Mouse (Mus musculus) neutrophil, adult 5-6 weeks (primary cell): ENCODE results near the gene Prkch. TPM values are rescaled to one million over a fixed set of nuclear protein-coding genes. Genes with fewer than 3 reads are reported as not detected.

ENCODE experiments used
- ATAC-seq: fragments of 151-379, 151-347 bp; 2 replicates; pipeline ENCODE4 v1.8.0; 2017; ENCODE audit warnings: mild to moderate bottlenecking, moderate TSS enrichment; ENCODE audit not compliant: insufficient number of reproducible peaks, poor library complexity, low FRiP score, severe bottlenecking; ENCODE audit errors: extremely low read depth
- total RNA-seq: library from RNA; stranded (forward); fragments of 200-1000 nt; gene quantifications from 2 replicates; pipeline ENCODE4 v1.2.3, GENCODE M21; 2017

Prkch gene
- total RNA-seq, 1 experiment from 2014 or later: 24.1 TPM

DNA sequence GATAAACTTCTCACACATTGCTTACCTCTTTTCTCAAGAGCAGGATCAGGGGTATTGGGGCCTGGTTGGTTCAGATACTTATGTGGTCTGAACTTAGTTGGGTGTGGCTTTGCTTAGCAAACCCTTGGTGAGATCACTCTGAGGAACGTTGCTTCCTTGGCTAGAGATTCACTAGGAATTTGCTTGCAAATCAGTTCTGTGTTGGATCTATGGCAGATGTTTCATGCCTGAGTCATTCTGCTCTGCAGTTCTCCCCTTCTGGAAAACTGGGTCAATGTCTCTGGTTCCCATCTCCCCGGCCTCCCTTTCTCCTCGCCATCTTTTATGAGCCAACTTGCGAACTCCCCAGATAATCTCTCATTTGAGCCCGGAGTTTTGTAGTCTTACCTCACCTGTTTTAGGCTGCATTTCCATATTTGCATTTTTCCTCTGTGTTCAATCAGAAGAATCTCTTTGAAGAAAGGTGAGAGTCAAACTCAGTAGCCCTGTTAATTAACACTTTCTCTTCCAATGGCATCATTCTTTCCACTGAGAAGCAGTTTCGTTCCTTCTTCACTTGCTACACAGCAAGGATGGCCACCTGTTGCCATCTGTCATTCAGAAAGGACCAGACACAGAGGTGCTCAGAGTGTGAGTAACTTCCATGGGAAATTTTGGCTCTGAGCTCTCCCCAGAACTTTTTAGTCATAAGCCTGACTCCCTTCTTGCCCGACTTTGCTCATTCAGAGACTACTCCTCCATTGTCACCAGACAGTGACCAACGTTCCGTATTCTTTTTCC lies 141.4 kb downstream of the Prkch start:
- ATAC-seq: no peak

DNA sequence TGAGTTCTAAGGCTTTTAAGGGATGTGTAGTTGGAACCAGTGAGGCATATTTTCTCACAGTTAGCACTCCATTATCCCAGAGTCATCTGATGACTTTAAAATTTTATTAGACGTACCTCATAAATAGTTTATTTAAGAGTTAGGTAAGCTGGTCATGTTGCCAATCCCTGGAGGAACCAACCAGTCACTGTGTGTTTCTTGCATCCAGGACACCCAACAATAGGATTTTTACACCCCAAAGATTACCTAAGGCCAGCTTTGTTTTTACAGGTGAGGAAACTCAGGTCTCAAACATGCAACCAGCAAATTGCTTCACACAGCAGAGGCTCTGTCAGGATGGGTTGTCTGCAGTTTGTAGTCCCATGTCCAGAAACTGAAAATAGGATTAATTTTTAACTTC lies 142.4 kb downstream of the Prkch start:
- ATAC-seq: no peak

DNA sequence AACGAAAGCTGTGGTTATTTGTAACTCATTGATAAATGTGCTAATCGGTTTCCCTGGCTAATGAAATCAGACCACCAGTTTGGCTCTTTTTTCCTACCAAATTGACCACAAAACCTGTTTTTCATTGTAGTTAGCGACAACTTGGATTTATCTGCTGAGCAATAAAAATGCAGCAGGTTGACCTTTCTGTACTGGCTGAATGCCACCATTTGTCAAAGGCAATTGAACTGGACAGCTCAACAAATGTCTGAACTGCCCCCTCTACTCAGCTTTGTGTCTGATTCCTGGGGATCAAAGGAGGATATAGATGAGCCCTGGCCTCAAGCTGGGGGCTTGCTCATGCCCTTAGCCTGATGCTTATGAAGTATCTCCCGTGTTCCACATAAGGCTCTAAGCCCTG lies 146.0 kb downstream of the Prkch start:
- ATAC-seq: no peak

DNA sequence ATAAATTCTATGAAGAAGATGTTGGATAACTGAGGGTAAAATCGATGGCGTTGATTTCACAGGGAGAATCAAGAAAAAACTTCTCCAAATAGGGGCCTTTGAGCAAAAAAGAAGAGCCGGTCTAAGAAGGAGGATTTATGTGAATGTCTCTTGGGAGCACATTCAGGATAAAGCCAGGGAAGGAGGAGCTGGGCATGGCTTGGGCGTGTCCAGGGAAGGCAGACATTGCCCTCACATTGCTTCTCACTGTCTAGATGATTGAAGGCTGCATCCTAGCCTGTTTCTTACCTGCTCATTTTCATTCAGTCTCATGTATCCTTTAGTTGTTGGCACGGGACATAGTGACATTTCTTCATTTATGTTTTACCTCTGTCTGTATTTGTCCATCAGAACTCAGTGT lies 146.5 kb downstream of the Prkch start:
- ATAC-seq: no peak

DNA sequence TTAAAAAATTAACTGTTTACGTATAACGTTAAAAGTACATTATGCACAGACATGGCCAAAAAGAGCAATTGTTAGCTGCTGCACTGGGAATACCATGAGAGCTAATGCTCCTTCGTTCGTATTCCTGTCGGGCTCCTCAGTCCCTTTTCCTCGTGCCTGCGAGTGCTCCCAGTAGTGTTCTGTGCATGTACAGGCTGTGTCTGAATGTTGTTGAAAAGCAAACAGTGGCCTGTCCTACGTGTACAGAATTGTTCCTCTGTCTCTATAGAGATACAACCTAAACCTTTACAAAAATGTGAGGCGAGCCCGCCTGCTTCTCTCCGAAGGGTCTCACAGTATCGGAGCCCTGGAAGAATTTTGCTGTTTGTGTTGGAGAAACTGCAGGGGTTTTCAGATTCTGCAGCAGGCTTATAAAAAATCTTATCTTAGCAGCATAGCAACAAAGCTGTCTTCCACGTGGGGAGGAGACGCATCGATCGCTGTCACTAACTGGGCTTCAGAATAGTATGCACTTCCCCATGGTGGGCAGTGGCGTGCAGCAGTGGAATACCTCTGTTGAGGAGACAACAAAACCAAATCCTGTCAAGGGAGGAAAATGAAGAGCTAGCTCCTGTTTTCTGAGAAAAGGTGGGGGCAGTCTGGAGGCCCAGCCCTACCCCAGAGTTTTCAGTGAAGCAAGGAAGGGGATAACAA lies 147.4 kb downstream of the Prkch start:
- ATAC-seq: no peak

DNA sequence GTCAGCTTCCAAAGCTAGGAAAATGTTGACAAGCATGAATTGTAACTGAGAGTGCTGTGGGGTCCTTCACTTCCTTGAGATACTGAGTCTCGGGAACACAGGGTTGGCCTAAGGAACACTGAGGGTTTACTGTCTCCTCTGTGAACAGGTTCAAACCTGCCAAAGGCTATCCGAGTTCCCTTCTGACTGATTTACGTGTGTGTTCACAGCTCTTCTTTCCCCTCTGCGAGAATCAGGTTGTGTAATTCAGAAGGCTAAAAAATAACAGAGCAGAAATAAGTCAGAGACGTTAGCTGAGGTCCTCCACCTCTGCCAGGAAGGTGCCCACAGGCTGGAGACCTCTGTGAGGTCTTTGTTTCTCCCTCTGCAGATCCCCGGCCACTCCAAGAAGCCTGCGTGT lies 148.3 kb downstream of the Prkch start:
- ATAC-seq: no peak

DNA sequence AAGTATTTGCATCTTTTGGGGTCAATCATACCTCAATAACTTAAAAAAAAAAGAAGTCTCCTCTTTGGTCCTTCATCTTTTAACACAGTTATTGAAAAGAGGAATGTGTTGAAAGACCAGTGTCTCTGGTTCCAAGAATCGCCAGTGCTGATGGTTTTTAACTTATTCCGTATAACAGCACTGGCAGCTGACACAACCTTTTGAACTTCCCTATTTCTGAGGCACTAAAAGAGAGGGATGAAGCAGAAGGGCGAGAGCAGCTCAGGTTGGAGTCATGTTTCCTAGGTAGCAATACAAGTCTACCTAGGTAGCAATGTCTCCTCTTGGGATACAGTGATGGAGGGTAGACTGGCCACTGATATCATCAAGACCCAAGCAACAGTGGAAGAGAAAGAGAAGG lies 152.3 kb downstream of the Prkch start:
- ATAC-seq: peak; percentile 43; the same call in 1 of the 2 replicates

DNA sequence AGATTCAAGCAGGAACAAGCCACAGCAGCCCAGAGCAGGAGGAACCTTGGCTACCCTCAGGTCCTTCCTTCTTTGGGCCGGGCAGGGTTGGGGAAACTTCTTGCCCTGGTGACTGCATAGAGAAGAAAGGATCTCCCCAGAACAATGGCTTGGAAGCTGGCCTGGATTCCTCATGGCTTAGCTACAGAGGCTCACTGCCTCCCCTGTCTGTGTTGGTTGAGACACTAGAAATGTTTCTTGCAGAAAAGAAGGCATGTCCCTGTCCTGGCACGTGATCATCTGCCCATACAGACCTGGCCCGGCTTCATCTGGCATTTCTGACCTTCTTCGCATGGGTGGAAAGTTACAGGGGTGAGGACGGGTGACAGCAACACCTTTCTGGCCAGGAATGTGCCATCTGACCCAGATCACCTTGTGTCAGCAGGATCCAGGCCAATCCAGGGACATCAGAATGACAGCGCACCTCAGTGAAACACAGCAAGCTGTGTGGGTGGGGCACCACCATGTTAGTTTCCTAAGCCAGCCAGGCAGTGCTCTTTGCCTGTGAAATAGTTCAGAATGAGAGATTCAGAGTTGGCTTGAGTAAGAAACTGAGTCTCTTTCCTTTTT lies 155.1 kb downstream of the Prkch start:
- no peak for ATAC-seq

DNA sequence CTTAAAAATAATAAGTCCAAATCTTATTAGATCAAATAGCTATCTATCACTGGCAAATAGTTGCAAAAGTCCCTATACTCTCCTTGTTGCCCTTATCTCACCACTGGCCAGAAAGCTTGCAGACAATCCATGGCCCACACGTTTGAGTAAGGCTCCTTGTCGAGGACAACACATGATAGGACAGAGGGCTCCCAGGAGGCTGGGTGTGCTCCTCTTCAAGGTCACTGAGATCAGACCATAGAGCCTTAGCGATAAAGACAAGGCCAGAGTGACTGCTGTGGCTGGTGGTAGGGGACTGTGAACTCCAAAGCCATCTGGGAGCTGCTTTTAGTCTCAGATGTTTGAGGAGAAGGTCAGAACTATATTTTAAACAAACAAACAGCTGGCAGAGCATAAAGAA lies 158.0 kb downstream of the Prkch start:
- ATAC-seq: no peak

DNA sequence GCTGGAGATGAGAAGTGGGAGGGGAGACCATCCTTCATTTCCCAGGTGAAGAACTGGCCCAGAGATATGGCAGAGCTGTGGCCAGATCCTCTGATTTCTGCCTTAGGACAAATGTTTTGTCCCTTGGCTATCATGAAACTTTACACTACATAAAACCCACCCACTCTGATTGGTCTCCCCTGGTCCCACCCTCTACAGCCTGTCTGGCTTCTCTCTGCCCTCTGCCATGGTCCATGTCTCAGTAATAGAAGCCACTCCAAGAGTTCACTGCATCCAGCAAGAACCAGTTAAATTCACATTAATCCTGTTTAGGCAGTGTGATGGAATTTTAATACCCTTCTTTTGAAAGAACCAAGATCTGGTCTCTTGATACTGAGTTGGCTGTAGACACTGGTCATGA lies 158.5 kb downstream of the Prkch start:
- ATAC-seq: no peak

DNA sequence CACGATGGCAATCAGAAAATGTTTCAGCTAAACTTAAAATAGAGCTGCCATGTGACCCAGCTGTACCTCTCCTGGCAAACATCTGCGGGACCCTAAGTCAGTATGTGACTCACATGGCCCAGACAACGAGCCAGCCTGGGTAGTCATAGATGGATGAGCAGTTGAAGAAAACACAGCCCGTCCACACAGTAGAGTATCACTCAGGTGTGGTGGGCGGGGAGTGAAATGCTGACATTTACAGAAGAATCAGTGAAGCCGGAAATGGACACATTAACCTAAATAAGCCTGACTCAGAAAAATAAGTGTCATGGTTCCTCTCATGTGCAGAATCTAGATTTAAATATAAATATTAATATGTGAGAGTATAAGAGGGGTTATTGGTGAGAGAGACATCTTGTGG lies 161.5 kb downstream of the Prkch start:
- no peak for ATAC-seq

DNA sequence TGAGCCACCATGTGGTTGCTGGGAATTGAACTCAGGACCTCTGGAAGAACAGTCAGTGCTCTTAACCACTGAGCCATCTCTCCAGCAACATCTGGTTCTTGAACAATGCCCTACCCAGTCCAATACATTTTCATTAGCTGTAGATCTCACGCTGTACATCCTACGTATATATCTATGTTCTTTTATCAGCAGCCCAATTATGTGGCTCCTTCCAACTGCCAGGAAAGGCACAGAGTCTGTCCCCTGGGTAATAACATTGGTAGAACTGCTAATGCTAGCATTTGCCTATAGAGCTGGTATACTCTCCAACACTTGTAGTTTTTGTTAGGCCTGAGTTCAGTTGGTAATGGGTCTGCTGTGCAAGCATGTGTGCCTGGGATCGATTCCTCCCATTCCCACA lies 163.8 kb downstream of the Prkch start:
- ATAC-seq: no peak

DNA sequence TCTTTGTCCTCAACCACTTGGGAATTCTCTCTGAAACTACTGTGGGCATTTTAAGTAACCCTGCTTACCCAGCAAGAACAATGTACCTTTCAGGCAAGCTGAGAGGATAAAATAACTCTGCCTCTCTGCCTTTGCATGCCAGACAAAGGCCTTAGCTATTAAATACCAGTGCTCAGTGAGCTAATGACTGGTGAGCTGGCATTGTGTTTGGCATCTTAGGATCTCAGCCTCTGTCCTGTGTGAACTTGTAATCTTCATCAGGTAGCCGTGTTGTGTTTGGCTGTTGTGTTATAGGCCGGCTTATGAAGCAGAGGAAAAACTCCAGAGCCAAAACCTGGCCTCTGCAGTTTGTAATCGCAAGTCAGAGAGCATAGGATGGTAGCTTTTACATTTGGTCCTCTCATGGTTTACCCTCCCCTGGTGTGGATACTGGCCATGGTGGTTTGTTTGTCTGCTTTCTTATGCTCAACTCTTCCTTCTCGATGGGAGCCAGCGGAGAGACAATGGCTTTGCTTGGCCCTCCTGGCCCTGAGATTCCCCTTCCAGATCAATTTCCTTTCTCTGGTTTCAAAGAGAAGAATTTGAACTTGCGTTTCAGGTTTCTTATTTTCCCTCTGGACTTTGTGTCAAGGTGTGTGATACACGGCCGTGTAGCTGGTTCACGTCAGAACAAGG lies 170.0 kb downstream of the Prkch start:
- ATAC-seq: no peak

DNA sequence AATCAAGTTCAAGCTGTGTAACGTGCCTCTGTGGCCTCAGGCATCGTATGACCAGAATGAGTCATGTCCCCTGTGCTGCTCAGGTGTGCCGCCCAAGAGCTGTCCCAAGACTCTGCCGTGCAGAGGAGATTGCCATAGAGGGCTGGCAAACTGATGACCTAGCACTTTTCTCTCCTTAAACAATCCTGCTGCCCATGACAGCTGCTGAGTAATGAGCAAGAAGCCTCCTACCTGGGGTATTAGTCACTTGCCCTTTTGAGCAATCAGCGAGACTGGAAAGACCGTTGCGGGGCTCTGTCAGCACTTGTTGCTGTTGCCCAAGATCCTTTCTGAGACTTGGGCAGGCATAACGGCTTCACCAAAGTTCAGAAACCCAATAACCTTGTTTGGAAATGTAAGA lies 171.1 kb downstream of the Prkch start:
- peak; percentile 91 for ATAC-seq

DNA sequence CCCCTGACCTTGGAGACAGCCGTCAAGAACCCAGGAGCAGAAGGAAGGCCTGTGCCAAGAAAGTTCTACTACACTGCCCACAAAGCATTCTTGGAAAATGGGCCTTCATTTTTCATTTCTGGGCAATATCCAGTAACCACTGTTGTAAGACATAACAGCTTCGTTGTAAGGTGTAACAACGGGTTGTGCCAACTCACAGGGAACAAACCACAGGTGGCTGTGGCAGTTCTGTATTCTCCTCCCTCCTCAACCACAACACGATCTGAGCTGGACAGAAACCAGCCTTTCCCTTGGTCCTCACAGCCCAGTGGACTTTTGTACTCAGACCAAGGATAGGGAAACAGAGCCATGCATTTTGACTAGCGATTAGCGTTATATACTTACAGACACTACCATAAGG lies 171.9 kb downstream of the Prkch start:
- no peak for ATAC-seq

DNA sequence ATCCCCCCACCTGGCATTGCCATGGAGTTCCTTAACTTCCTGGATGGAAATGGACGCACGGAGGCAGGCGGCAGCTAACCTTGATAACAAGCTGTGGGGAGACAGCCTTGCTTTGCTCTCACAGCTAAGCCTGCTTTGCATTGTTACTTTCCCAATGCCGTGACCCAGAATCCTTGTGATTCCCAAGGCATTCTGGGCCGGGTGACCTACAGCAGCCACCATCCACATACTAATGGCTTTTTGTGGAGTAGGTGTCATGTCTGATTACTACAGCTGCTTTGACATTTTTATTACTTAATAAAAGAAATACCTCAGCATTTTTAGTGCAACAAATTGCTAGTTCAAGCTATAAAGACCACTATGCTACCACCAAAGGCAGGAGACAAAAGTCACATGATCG lies 177.4 kb downstream of the Prkch start:
- no peak for ATAC-seq

DNA sequence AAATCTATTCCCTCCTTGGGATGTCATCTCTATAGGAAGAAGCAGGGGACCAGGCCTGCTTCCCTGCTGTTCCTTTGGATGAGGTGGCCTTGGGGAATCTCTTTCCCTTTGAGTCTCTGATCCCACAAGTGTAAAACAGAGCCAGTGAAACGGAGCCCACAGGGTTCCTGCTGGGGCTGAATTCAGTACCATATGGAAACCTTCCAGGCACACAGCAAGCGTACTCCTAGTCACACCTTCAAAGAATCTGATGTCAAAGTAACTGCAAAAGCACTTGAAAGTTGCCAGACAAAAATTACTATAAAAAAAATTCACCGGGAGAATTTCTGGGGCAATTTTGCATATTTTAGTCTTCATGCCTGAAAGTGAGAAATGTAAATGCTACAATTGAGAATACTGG lies 178.2 kb downstream of the Prkch start:
- ATAC-seq: no peak

DNA sequence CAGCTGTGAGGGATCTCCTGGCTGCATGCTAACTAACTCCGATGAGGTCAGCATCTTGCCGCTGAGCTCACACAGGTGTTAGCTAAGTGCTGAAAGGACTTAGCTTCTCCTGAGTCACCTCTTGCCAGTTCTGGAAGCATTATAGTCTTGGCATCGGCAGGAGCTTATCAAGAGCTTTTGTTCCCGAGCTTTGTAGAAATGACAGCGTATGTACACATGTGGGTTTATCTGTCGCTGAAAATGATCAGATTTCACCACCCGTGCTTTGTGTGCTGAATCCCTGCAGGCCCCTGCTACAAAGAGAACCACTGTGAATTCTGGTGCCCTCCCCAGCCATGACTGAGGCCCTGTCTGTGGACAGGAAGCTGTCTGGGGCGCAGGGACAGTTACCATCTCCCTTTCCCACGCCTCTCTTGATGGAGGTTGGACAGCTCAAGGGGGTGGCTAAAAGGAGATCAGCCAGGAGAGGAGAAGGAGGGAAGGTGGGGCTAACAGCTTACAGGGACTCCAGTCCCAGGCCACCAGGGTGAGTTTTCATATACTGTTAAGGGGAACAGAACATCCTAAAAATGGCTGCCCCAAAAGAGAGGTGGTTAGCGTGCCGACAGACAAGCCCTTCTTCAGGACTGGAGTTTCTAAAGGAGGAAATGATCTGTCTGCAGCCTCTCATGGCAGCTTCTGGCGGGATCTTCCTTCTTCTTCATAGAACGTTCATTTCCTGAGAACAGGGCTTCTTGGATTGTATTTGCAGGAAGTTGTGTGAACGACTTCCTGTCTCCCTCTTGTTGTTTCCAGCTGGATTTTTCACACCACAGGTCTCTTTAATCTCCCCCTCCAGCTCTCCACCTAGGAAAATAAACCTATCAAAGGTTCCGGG lies 180.3 kb downstream of the Prkch start:
- ATAC-seq: no peak

DNA sequence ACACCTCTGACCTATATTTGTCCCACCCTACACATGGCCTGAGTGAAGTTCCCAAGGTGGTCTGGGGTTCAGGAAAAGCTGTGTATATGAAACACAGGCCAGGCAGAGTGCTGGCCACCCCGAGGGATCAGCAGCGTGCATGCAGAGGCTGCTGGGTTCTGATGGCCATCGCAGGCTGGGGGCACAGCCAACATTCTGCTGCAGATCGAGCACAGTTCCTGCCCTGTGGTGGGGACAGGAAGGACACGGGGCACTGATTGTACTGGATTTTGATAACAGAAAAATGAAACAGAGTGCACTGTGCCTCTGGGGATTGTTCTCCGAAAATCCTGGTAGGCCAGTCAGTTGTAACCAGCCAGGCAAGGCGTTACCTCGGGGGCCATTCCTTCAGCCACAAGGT lies 181.6 kb downstream of the Prkch start:
- ATAC-seq: no peak
